Mouse (Mus musculus) CH12.LX (cell line): ENCODE data around the gene Smad9. TPM values are rescaled to one million over a fixed set of nuclear protein-coding genes. Genes with fewer than 3 reads are reported as not detected.

Experiments
- DNase-seq: peaks from one replicate; pipeline ENCODE4 v3.0.0-alpha.2; 2013; ENCODE audit errors: extremely low read depth
- H3K27ac ChIP-seq: 2 replicates; pipeline ENCODE4 v1.5.1; 2012; ENCODE audit warnings: low read depth, mild to moderate bottlenecking, control low read depth, moderate library complexity; ENCODE audit not compliant: insufficient read depth
- H3K27me3 ChIP-seq: replicated peaks from 2 replicates; pipeline ENCODE3; 2012; ENCODE audit warnings: inconsistent platforms
- H3K36me3 ChIP-seq, 2 experiments: replicated peaks in 1 of 2; 2 replicates each; pipeline versions ENCODE3 to v1.6.1; 2012; ENCODE audit warnings: inconsistent platforms in 1 of 2, low read length in 1 of 2, mild to moderate bottlenecking in 1 of 2, mixed read lengths in 1 of 2, moderate library complexity in 1 of 2; ENCODE audit not compliant: control insufficient read depth in 1 of 2, insufficient read depth in 1 of 2
- H3K4me1 ChIP-seq, 2 experiments: 2 replicates each; pipeline ENCODE4 v1.6.1; 2012; ENCODE audit warnings: inconsistent platforms in 1 of 2, moderate library complexity in 1 of 2; ENCODE audit not compliant: insufficient read depth in 2 of 2, control insufficient read depth in 1 of 2
- H3K4me2 ChIP-seq: 2 replicates; pipeline ENCODE4 v1.6.1; 2012; ENCODE audit warnings: low read depth, mild to moderate bottlenecking, control low read depth; ENCODE audit not compliant: poor library complexity, insufficient read depth, severe bottlenecking
- H3K4me3 ChIP-seq, 3 experiments: fragments of 150-350 bp in 1 of 3; sonication (generic) in 1 of 3; replicated peaks in 1 of 3; 2 replicates each; pipeline versions ENCODE3 to v1.5.1; 2011 to 2012; ENCODE audit warnings: low read depth in 2 of 3, low read length in 2 of 3, mild to moderate bottlenecking in 2 of 3, moderate library complexity in 2 of 3, control low read depth in 1 of 3, improper control_type of control experiment in 1 of 3, inconsistent platforms in 1 of 3, mixed read lengths in 1 of 3; ENCODE audit not compliant: poor library complexity in 1 of 3
- H3K79me2 ChIP-seq: replicated peaks from 2 replicates; pipeline ENCODE4 v1.6.1; 2012; ENCODE audit warnings: mild to moderate bottlenecking, moderate library complexity; ENCODE audit not compliant: control insufficient read depth, poor library complexity, insufficient read depth, severe bottlenecking; ENCODE audit errors: extremely low read depth
- H3K9ac ChIP-seq: 2 replicates; pipeline ENCODE4 v1.6.1; 2012; ENCODE audit warnings: low read depth, mild to moderate bottlenecking, control low read depth, moderate library complexity; ENCODE audit not compliant: insufficient read depth
- H3K9me3 ChIP-seq: replicated peaks from 2 replicates; pipeline ENCODE3; 2012; ENCODE audit warnings: low read length, inconsistent platforms, mixed read lengths
- CTCF ChIP-seq, 2 experiments: IDR thresholded peaks in 1 of 2; conservative IDR thresholded peaks in 1 of 2; 2 replicates each; pipeline ENCODE4 v1.5.1; 2011 to 2012; ENCODE audit warnings: low read depth in 2 of 2, low read length in 2 of 2, improper control_type of control experiment in 1 of 2, inconsistent platforms in 1 of 2, mild to moderate bottlenecking in 1 of 2, moderate library complexity in 1 of 2
- ELF1 ChIP-seq: IDR thresholded peaks from 2 replicates; pipeline ENCODE4 v1.6.1; 2014; ENCODE audit warnings: low read depth, mild to moderate bottlenecking, inconsistent platforms, low read length, improper control_type of control experiment
- ETS1 ChIP-seq: conservative IDR thresholded peaks from 2 replicates; pipeline ENCODE4 v1.6.1; 2012; ENCODE audit warnings: low read depth, mild to moderate bottlenecking, inconsistent platforms, low read length, improper control_type of control experiment, moderate library complexity
- GABPA ChIP-seq: IDR thresholded peaks from 2 replicates; pipeline ENCODE4 v1.6.1; 2012; ENCODE audit warnings: low read depth, low read length, improper control_type of control experiment, inconsistent platforms; ENCODE audit not compliant: insufficient replicate concordance
- KAT2A ChIP-seq: IDR thresholded peaks from 2 replicates; pipeline ENCODE4 v1.6.1; 2012; ENCODE audit warnings: low read length, improper control_type of control experiment, inconsistent platforms; ENCODE audit not compliant: insufficient replicate concordance
- MAFK ChIP-seq: IDR thresholded peaks from 2 replicates; pipeline ENCODE4 v1.6.1; 2011; ENCODE audit warnings: low read length, improper control_type of control experiment; ENCODE audit not compliant: insufficient replicate concordance
- MAZ ChIP-seq: IDR thresholded peaks from 2 replicates; pipeline ENCODE4 v1.6.1; 2012; ENCODE audit warnings: low read depth, mild to moderate bottlenecking, inconsistent platforms, low read length, improper control_type of control experiment, moderate library complexity
- MEF2A ChIP-seq: IDR thresholded peaks from 2 replicates; pipeline ENCODE4 v1.6.1; 2014; ENCODE audit warnings: low read depth, mild to moderate bottlenecking, inconsistent platforms, low read length, improper control_type of control experiment, borderline replicate concordance
- MXI1 ChIP-seq: IDR thresholded peaks from 2 replicates; pipeline ENCODE4 v1.6.1; 2011; ENCODE audit warnings: mild to moderate bottlenecking, low read depth, low read length, improper control_type of control experiment
- MYC ChIP-seq: IDR thresholded peaks from 2 replicates; pipeline ENCODE4 v1.6.1; 2011; ENCODE audit warnings: low read depth, mild to moderate bottlenecking, improper control_type of control experiment, low read length
- NELFE ChIP-seq: IDR thresholded peaks from 2 replicates; pipeline ENCODE4 v1.6.1; 2011; ENCODE audit warnings: low read depth, low read length, improper control_type of control experiment
- NRF1 ChIP-seq: IDR thresholded peaks from 2 replicates; pipeline ENCODE4 v1.6.1; 2014; ENCODE audit warnings: low read depth, mild to moderate bottlenecking, inconsistent platforms, low read length, improper control_type of control experiment, moderate library complexity
- POLR2A ChIP-seq: IDR thresholded peaks from 2 replicates; pipeline ENCODE4 v1.6.1; 2011; ENCODE audit warnings: low read depth, mild to moderate bottlenecking, improper control_type of control experiment, low read length
- POLR2AphosphoS2 ChIP-seq: IDR thresholded peaks from 2 replicates; pipeline ENCODE4 v1.6.1; 2011; ENCODE audit warnings: low read depth, low read length, improper control_type of control experiment
- RAD21 ChIP-seq: IDR thresholded peaks from 2 replicates; pipeline ENCODE4 v1.6.1; 2011; ENCODE audit warnings: low read depth, mild to moderate bottlenecking, low read length, improper control_type of control experiment, moderate library complexity
- RCOR1 ChIP-seq: conservative IDR thresholded peaks from 2 replicates; pipeline ENCODE4 v1.6.1; 2012; ENCODE audit warnings: low read depth, mild to moderate bottlenecking, inconsistent platforms, low read length, improper control_type of control experiment
- SIN3A ChIP-seq: IDR thresholded peaks from 2 replicates; pipeline ENCODE4 v1.6.1; 2012; ENCODE audit warnings: low read length, improper control_type of control experiment, inconsistent platforms
- USF1 ChIP-seq: IDR thresholded peaks from 2 replicates; pipeline ENCODE4 v1.6.1; 2014; ENCODE audit warnings: low read depth, mild to moderate bottlenecking, inconsistent platforms, low read length, improper control_type of control experiment
- USF2 ChIP-seq: conservative IDR thresholded peaks from 2 replicates; pipeline ENCODE4 v1.6.1; 2011; ENCODE audit warnings: low read depth, low read length, improper control_type of control experiment
- ZNF384 ChIP-seq: IDR thresholded peaks from 2 replicates; pipeline ENCODE4 v1.6.1; 2012; ENCODE audit warnings: low read depth, low read length, improper control_type of control experiment, inconsistent platforms
- dilution Hi-C: fragments of 300-500 bp; cut with MboI; formaldehyde crosslinking; loops from 2 replicates; pipeline ENCODE4 v1.14.3; 2020; ENCODE audit warnings: low sequenced_read_pairs; ENCODE audit not compliant: extremely low pct_unique_long_range_greater_than_20kb, extremely low pct_ligation_motif_present
- in situ Hi-C: fragments of 300-500 bp; cut with MboI; formaldehyde crosslinking; loops from 3 replicates; pipeline ENCODE4 v1.14.3; 2019; ENCODE audit warnings: low sequenced_read_pairs, low pct_ligation_motif_present, low pct_unique_long_range_greater_than_20kb, mixed read lengths
- polyA plus RNA-seq: library from polyadenylated mRNA; unstranded; fragments of >175 nt; gene quantifications from 2 replicates; pipeline ENCODE4 v1.2.1, GENCODE M21; 2012; ENCODE audit warnings: low read depth; ENCODE audit not compliant: insufficient read length
- total RNA-seq, 2 experiments: library from RNA; depleted of rRNA; stranded (reverse); fragments of 300-350 nt in 1 of 2; fragments of >200 nt in 1 of 2; gene quantifications; 2 replicates each; pipeline ENCODE4 v1.2.3; 2012 to 2014

The Smad9 gene
- total and polyA plus RNA-seq, 3 experiments: 0.13 to 0.23 (median 0.20) TPM

DNA sequence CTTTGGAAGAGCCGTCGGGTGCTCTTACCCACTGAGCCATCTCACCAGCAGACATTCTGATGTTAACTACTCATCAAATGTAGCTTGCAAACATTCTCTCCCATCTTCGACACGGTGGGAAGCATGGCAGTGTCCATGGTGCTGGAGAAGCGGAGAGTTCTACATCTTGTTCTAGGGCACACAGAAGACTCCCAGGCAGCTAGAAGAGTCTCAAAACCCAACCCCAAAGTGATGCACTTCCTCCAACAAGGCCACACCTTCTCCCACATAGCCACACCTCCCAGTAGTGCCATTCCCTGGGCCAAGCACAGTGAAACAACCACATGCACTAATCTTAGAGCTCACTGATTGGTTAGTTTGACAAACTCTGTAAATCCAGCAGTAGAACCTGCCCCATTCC lies 53.7 kb downstream of the Smad9 start:
- TF ChIP-seq POLR2AphosphoS2 (no peak), GABPA (no peak), MAZ (no peak), MEF2A (no peak), USF1 (no peak), USF2 (no peak), KAT2A (no peak), MAFK (no peak), POLR2A (peak; percentile 42; the same call in 1 of the 2 replicates), MXI1 (no peak), RAD21 (no peak), NELFE (no peak), RCOR1 (no peak), ELF1 (0 out of 2 replicates have a peak, but pooled peaks have one; percentile 40), ETS1 (no peak), SIN3A (no peak), ZNF384 (no peak), MYC (no peak)
- H3K4me3 ChIP-seq: no peak overlapping the region
- dilution Hi-C loops: no loop called here
- no peaks in the 10 kb centered on the region for H3K27me3 ChIP-seq
- DNase-seq: peak; percentile 66
- H3K4me2 ChIP-seq: no peak overlapping the region
- in situ Hi-C loops: loop anchor here (25.0 kb wide), 1 partner anchor 447 kb away; the partner anchor contains the start of gene Postn
- H3K4me1 ChIP-seq: peaks cover 0 to 23% of the 10 kb centered on the region in 2 experiments; a peak in 3 of 4 replicates
- H3K79me2 ChIP-seq: peaks cover 10% of the 10 kb centered on the region
- no peak overlapping the region for H3K27ac ChIP-seq
- no peak overlapping the region for H3K9ac ChIP-seq
- peaks cover 2 to 13% of the 10 kb centered on the region in 2 experiments for H3K36me3 ChIP-seq
- H3K9me3 ChIP-seq: no peaks in the 10 kb centered on the region

DNA sequence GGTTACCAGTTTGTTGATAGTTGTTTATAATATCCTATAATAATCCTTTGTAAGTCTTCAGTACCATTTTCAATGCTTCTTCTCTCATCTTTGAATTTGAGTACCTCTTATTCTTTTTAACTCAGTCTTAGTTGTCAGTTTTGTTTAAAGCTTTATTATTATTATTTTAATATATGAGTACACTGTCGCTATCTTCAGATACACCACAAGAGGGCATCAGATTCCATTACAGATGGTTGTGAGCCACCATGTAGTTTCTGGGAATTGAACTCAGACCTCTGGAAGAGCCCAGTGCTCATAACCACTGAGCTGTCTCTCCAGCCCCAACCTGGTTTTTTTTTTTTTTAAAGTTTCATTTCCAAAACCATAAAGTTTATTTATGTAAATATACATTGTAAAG lies 56.2 kb downstream of the Smad9 start:
- H3K79me2 ChIP-seq: peaks cover 7% of the 10 kb centered on the region
- H3K9ac ChIP-seq: no peak overlapping the region
- TF ChIP-seq NRF1 (no peak), CTCF (conservative IDR thresholded peaks at IDR 0.05 in 1 of 2, IDR thresholded peaks at IDR 0.05 in 1 of 2; ENCODE audit: low read depth in 2 of 2, low read length in 2 of 2) (peak; percentile 16 to 40; a peak in 2 of 4 replicates)

More for the DNA sequence above, 56.2 kb downstream of the Smad9 start:
- Histone ChIP-seq H3K27me3 (no peaks in the 10 kb centered on the region), H3K9me3 (no peaks in the 10 kb centered on the region), H3K4me2 (no peak overlapping the region), H3K27ac (no peak overlapping the region), H3K4me3 (no peak overlapping the region), H3K4me1 (peaks cover 0 to 10% of the 10 kb centered on the region in 2 experiments; a peak in 2 of 4 replicates), H3K36me3 (no peaks in the 10 kb centered on the region)
- in situ Hi-C loops (loop anchor here (10.0 to 25.0 kb wide), 2 partner anchors 253 to 449 kb away; partner anchors contain the start of gene Postn), dilution Hi-C loops (no loop called here)
- no peak for DNase-seq
